Mouse (Mus musculus): ENCODE data around the gene A930004D18Rik. TPM values are rescaled to one million over a fixed set of nuclear protein-coding genes. Genes with fewer than 3 reads are reported as not detected.

A930004D18Rik gene
- polyA plus RNA-seq, 1 experiment: 1.8 TPM

DNA sequence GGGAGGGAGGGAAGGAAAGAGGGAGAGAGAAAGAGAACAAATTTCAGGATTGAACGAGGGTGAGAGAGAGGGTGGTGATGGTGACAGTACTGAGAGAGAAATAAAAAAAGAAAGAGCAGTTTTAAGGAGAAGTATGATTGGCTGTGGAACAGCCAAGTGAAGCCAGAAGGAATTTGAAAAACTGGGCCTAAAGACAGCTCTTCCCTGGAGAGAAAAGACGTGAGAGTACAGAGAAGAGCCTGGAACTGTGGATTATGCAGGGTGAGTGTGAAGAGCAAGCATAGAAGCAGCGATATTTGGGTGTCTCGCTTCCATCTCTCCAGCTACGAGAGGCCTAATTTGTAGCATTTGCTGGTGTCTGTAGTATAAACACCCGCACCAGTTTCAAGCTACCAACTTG, 26.3 kb downstream of the A930004D18Rik start:
- H3K4me2 ChIP-seq (ENCODE audit: low read depth): no peak overlapping the region
- H3K36me3 ChIP-seq (ENCODE audit: control insufficient read depth, insufficient read depth): no peaks in the 10 kb centered on the region
- no peak for TF ChIP-seq POLR2AphosphoS2 (IDR thresholded peaks at IDR 0.05; ENCODE audit: insufficient read length, low read depth)
- no peak for TF ChIP-seq POLR2A (IDR thresholded peaks at IDR 0.05; ENCODE audit: insufficient read length, low read depth)
- TF ChIP-seq TCF12 (IDR thresholded peaks at IDR 0.05; ENCODE audit: insufficient read depth, poor library complexity, severe bottlenecking): no peak
- TF ChIP-seq USF1 (IDR thresholded peaks at IDR 0.05; ENCODE audit: low read depth): no peak
- TF ChIP-seq MYOG (IDR thresholded peaks at IDR 0.05; ENCODE audit: control insufficient read depth in 1 of 3, insufficient read depth in 1 of 3, insufficient read length in 2 of 3, low read depth in 2 of 3): no peak
- TF ChIP-seq TCF3 (IDR thresholded peaks at IDR 0.05; ENCODE audit: insufficient read length, low read depth): no peak
- no peak for TF ChIP-seq E2F4 (IDR thresholded peaks at IDR 0.05; ENCODE audit: insufficient read depth)
- no peak for TF ChIP-seq MYOD1 (IDR thresholded peaks at IDR 0.05; ENCODE audit: control insufficient read depth in 1 of 3, insufficient read length in 2 of 3, low read depth in 2 of 3)
- TF ChIP-seq REST (IDR thresholded peaks at IDR 0.05; ENCODE audit: insufficient read depth, insufficient read length): no peak
- TF ChIP-seq CEBPB (IDR thresholded peaks at IDR 0.05; ENCODE audit: insufficient read depth, poor library complexity, severe bottlenecking): no peak
- no peaks in the 10 kb centered on the region for H3K27me3 ChIP-seq (ENCODE audit: control insufficient read depth, insufficient read depth, insufficient read length)
- no peak overlapping the region for H3ac ChIP-seq (ENCODE audit: control insufficient read depth, insufficient read length)
- no peaks in the 10 kb centered on the region for H3K79me2 ChIP-seq (ENCODE audit: control insufficient read depth, insufficient read depth)
- no peak overlapping the region for H3K4me3 ChIP-seq

GRCm38 (mm10) chr2:18005137-18005536, 32.4 kb downstream of the A930004D18Rik start:
- Histone ChIP-seq H3K36me3 (ENCODE audit: control insufficient read depth, insufficient read depth) (no peaks in the 10 kb centered on the region), H3K27me3 (ENCODE audit: control insufficient read depth, insufficient read depth, insufficient read length) (no peaks in the 10 kb centered on the region), H3K4me2 (ENCODE audit: low read depth) (peak overlapping the region; percentile 59), H3K4me3 (no peak overlapping the region), H3ac (ENCODE audit: control insufficient read depth, insufficient read length) (no peak overlapping the region), H3K79me2 (ENCODE audit: control insufficient read depth, insufficient read depth) (no peaks in the 10 kb centered on the region)
- TF ChIP-seq MYOG (IDR thresholded peaks at IDR 0.05; ENCODE audit: control insufficient read depth in 1 of 3, insufficient read depth in 1 of 3, insufficient read length in 2 of 3, low read depth in 2 of 3) (no peak), SRF (IDR thresholded peaks at IDR 0.05; ENCODE audit: control insufficient read depth, insufficient read length, low read depth) (no peak), REST (IDR thresholded peaks at IDR 0.05; ENCODE audit: insufficient read depth, insufficient read length) (no peak), E2F4 (IDR thresholded peaks at IDR 0.05; ENCODE audit: insufficient read depth) (no peak)

DNA sequence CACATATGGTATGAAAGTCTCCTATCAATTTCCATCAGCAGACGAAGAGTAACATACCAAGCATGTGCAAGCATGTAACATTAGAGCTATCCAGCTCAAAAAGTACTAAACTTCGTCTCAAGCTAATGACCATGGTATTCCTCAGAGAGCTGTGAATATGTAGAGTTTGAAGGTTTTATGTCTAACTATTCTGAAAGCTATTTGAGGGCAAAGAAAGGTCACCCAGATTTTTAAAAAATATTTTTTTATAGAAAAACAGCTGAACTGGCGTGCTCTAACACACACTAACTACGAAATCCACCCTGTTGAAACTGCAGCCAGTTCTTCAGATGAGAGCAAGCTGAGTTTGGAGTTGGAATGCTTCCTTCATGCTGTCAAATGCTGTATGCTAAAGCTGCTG, 33.3 kb downstream of the A930004D18Rik start:
- H3K4me2 ChIP-seq (ENCODE audit: low read depth): no peak overlapping the region
- no peaks in the 10 kb centered on the region for H3K79me2 ChIP-seq (ENCODE audit: control insufficient read depth, insufficient read depth)
- TF ChIP-seq POLR2AphosphoS2 (IDR thresholded peaks at IDR 0.05; ENCODE audit: insufficient read length, low read depth) (no peak), MAX (IDR thresholded peaks at IDR 0.05; ENCODE audit: low read depth) (no peak), SRF (IDR thresholded peaks at IDR 0.05; ENCODE audit: control insufficient read depth, insufficient read length, low read depth) (no peak), USF1 (IDR thresholded peaks at IDR 0.05; ENCODE audit: low read depth) (no peak)
- H3ac ChIP-seq (ENCODE audit: control insufficient read depth, insufficient read length): no peak overlapping the region
- H3K36me3 ChIP-seq (ENCODE audit: control insufficient read depth, insufficient read depth): no peaks in the 10 kb centered on the region
- H3K4me3 ChIP-seq: no peak overlapping the region
- H3K27me3 ChIP-seq (ENCODE audit: control insufficient read depth, insufficient read depth, insufficient read length): no peaks in the 10 kb centered on the region

- TF ChIP-seq REST (IDR thresholded peaks at IDR 0.05; ENCODE audit: insufficient read depth, insufficient read length) (no peak), TCF12 (IDR thresholded peaks at IDR 0.05; ENCODE audit: insufficient read depth, poor library complexity, severe bottlenecking) (no peak), MYOD1 (IDR thresholded peaks at IDR 0.05; ENCODE audit: control insufficient read depth in 1 of 3, insufficient read length in 2 of 3, low read depth in 2 of 3) (no peak), POLR2A (IDR thresholded peaks at IDR 0.05; ENCODE audit: insufficient read length, low read depth) (no peak)
- H3K27me3 ChIP-seq (ENCODE audit: control insufficient read depth, insufficient read depth, insufficient read length): no peaks in the 10 kb centered on the region
- H3ac ChIP-seq (ENCODE audit: control insufficient read depth, insufficient read length): no peak overlapping the region
- H3K36me3 ChIP-seq (ENCODE audit: control insufficient read depth, insufficient read depth): no peaks in the 10 kb centered on the region
- no peak overlapping the region for H3K4me3 ChIP-seq
- no peaks in the 10 kb centered on the region for H3K79me2 ChIP-seq (ENCODE audit: control insufficient read depth, insufficient read depth)
- no peak overlapping the region for H3K4me2 ChIP-seq (ENCODE audit: low read depth)
These were observed 35.2 kb downstream of the A930004D18Rik start for GRCm38 (mm10) chr2:18002306-18002705.

GRCm38 (mm10) chr2:17996858-17997257, 40.7 kb downstream of the A930004D18Rik start, which contains the start of gene H2al2a:
Gene H2al2a, minus strand, starts transcription at chr2:17996958.
- Histone ChIP-seq H3K4me3 (no peak within 1 kb of the TSS), H3K79me2 (ENCODE audit: control insufficient read depth, insufficient read depth) (no peaks in the 10 kb centered on the region), H3ac (ENCODE audit: control insufficient read depth, insufficient read length) (no peak within 1 kb of the TSS), H3K36me3 (ENCODE audit: control insufficient read depth, insufficient read depth) (no peaks in the 10 kb centered on the region), H3K4me2 (ENCODE audit: low read depth) (no peak within 1 kb of the TSS), H3K27me3 (ENCODE audit: control insufficient read depth, insufficient read depth, insufficient read length) (no peaks in the 10 kb centered on the region)
- no peak for TF ChIP-seq MYOG (IDR thresholded peaks at IDR 0.05; ENCODE audit: control insufficient read depth in 1 of 3, insufficient read depth in 1 of 3, insufficient read length in 2 of 3, low read depth in 2 of 3)
- no peak for TF ChIP-seq USF1 (IDR thresholded peaks at IDR 0.05; ENCODE audit: low read depth)

GRCm38 (mm10) chr2:17989562-17989961, 48.0 kb downstream of the A930004D18Rik start:
- Histone ChIP-seq H3K27me3 (ENCODE audit: control insufficient read depth, insufficient read depth, insufficient read length) (no peaks in the 10 kb centered on the region), H3ac (ENCODE audit: control insufficient read depth, insufficient read length) (no peak overlapping the region), H3K36me3 (ENCODE audit: control insufficient read depth, insufficient read depth) (no peaks in the 10 kb centered on the region), H3K79me2 (ENCODE audit: control insufficient read depth, insufficient read depth) (no peaks in the 10 kb centered on the region), H3K4me2 (ENCODE audit: low read depth) (no peak overlapping the region), H3K4me3 (no peak overlapping the region)
- no peak for TF ChIP-seq POLR2A (IDR thresholded peaks at IDR 0.05; ENCODE audit: insufficient read length, low read depth)
- no peak for TF ChIP-seq E2F4 (IDR thresholded peaks at IDR 0.05; ENCODE audit: insufficient read depth)
- TF ChIP-seq CEBPB (IDR thresholded peaks at IDR 0.05; ENCODE audit: insufficient read depth, poor library complexity, severe bottlenecking): no peak
- TF ChIP-seq SRF (IDR thresholded peaks at IDR 0.05; ENCODE audit: control insufficient read depth, insufficient read length, low read depth): no peak
- no peak for TF ChIP-seq TCF12 (IDR thresholded peaks at IDR 0.05; ENCODE audit: insufficient read depth, poor library complexity, severe bottlenecking)
- TF ChIP-seq REST (IDR thresholded peaks at IDR 0.05; ENCODE audit: insufficient read depth, insufficient read length): no peak
- no peak for TF ChIP-seq MYOD1 (IDR thresholded peaks at IDR 0.05; ENCODE audit: control insufficient read depth in 1 of 3, insufficient read length in 2 of 3, low read depth in 2 of 3)
- TF ChIP-seq POLR2AphosphoS2 (IDR thresholded peaks at IDR 0.05; ENCODE audit: insufficient read length, low read depth): no peak
- no peak for TF ChIP-seq MYOG (IDR thresholded peaks at IDR 0.05; ENCODE audit: control insufficient read depth in 1 of 3, insufficient read depth in 1 of 3, insufficient read length in 2 of 3, low read depth in 2 of 3)
- no peak for TF ChIP-seq TCF3 (IDR thresholded peaks at IDR 0.05; ENCODE audit: insufficient read length, low read depth)
- no peak for TF ChIP-seq USF1 (IDR thresholded peaks at IDR 0.05; ENCODE audit: low read depth)
- no peak for TF ChIP-seq MAX (IDR thresholded peaks at IDR 0.05; ENCODE audit: low read depth)
